Mouse (Mus musculus) retina, postnatal 7 days (tissue): ENCODE measurements around the gene Swt1.
"Not testable (repeated sequence)": the region's sequence is repeated elsewhere in the genome, so short reads cannot be mapped to it uniquely, and the experiment has no call there.

Experiments
- DNase-seq: peaks from one replicate; pipeline ENCODE4 v3.0.0-alpha.2; 2012; ENCODE audit warnings: low read depth, low spot score

Gene Swt1

DNA sequence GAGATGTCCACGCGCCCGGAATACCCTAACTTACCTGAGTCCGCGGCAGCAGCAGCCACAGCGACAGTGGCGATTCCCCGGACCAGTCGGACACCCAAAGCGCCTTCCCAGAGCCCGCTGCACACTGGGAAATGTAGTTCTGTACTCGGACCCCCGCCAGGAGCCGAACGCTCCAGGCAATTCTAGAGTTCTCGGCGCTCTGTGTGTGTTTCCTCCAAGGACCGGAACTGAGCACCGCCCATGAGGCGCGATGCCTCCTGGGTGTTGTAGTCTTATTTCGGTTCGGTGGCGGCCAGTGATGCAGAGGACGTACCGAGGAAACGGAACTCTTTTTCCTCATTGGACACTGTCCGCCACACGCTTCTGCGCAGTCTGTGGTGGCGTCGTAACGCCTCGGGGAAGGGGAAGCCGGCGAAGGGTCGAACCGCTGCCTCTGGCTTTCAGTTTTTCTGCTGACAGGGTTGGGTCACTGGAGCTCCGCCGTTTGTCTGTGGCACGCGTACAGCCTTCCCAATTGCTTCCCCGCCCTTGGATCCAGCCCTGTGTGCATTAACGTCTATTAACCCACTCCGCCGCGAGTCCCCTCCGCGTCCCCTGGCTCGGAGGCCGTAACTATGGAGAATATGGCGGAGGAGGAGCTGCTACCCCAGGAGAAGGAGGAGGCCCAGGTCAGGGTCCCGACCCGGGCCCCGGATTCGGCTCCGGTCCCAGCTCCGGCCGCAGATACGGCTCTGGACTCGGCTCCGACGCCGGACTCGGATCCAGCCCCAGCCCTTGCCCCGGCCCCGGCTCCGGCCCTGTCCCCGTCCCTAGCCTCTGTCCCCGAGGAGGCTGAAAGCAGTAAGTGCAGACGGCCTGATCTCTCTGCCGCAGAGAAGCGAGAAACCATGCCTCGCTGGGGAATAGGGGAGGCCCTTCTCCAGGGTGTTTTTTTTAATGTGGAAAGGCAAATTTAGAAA, at the start of gene Swt1, which contains the start of gene Trmt1l:
TSS of gene Swt1 (minus strand) at position 193 of the 959 bp plus-strand sequence.
TSS of gene Trmt1l (plus strand) at position 280 of the 959 bp plus-strand sequence.
- DNase-seq: peak; percentile 97

DNA sequence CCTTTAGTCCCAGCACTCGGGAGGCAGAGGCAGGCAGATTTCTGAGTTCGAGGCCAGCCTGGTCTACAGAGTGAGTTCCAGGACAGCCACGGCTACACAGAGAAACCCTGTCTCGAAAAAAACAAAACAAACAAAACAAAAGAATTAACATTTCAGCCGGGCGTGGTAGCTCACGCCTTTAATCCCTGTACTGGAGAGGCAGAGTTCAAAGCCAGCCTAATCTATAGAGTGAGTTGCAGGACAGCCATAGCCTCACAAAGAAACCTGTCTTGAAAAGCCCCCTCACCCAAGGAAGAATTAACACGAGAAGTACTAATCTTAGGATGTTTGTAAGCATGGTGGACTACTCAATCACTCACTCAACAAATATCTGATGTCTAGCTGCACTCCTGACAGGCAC, 44.1 kb upstream of the Swt1 start:
- DNase-seq: not testable (repeated sequence)

DNA sequence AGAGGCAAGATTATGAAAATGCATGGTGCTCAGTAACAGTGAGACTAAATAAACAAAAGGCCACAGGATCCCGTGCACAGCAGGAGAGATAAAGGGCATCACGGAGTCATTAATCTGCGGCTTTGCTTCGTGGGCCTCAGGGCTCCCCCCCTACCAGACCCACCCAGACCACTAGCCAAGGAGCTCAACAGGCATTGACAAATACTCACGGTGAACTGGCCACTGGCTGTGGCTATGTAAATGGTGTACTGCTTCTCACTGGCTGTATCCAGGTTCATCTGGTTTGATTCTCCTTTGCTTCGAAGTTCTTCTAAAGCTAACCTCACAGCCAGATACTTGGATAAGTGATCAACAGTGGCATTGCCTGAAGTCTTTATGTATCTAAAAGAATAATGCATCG, 43.2 kb upstream of the Swt1 start:
- DNase-seq: no peak

DNA sequence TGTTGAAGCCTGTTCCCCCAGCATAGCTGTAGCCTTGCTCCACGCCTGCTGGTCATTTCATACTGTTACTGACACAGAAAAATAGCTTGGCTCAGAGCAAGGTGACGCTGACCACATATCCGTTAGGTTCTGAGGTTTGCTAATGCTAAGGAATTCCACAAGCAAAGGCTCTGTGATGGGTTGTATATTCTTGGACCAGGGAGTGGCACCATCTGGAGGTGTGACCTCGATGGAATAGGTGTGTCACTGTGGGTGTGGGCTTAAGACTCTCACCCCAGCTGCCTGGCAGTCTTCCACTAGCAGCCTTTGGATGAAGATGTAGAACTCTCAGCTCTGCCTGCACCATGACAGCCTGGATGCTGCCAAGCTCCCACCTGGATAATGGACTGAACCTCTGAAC, 38.3 kb upstream of the Swt1 start:
- DNase-seq: no peak

DNA sequence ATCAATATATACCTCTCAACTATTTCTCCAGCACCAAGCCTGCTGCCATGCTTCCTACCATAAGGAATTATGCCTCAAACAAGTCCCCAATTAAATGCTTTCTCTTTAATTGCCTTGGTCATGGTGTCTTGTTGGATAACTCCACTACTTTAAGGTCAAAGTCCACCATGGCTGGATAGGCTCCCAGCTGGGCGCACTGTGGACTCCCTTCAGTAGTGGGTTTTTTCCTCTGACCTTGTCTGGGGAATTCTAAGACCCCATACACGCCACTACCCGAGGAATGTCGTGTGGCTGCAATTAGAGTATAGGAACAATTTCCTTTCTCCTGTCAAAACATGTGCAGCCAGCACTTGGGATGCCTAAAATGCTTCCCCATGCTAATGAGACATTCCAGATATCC, 36.7 kb upstream of the Swt1 start:
- DNase-seq: no peak

DNA sequence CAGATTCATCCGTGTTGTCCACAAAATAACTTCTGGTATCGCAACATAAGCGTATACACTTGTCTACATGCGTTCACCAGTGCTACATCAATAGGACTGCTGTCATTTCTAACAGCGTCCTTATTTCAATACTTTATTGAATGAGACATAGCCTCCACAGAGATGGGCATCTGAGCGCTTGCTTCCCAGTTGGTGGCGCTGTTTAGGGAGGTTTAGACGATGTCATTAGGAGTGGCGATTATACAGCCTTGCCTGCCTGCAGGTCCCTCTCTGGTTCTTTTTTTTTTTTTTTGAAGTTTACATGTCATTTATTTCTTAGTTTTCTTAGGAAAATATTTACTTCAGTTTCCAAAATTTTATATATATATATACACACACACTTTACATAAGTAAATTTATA, 33.0 kb upstream of the Swt1 start:
- DNase-seq: no peak

DNA sequence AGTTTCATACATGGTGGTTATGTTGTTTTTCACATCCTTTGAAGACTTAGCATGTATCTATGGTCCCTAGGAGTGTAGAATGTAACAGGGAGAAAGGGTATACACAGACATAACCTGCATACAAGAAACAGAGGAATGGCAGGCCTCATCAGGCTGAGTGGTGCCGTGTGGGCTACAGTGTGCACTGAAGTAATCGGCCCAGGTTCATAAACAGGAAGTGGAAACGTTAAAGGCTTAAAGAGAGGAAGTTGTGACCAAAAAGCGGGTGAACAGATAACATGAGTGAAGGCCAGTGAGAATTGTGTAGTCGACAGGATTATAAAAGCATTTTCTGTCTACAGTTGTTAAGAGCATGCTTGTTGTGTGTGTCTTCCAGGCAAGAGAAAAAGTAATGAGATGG, 28.8 kb upstream of the Swt1 start:
- DNase-seq: no peak

DNA sequence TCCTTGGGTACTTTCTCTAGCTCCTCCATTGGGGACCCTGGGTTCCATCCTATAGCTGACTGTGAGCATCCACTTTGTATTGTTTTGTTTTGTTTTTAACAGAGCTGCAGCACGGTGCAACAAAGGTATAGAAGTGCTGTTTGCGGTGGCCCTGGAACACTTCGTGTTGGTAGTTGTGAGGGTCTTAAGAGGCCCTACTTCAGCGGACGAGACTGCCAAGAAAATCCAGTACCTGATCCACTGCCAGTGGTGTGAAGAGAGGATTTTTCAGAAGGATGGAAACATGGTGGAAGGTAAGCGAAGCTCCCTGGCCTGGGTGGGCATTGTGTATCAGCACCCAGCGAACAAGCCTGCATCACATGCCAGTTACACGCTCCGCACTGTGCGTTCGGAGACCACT, 23.7 kb upstream of the Swt1 start:
- DNase-seq: no peak

DNA sequence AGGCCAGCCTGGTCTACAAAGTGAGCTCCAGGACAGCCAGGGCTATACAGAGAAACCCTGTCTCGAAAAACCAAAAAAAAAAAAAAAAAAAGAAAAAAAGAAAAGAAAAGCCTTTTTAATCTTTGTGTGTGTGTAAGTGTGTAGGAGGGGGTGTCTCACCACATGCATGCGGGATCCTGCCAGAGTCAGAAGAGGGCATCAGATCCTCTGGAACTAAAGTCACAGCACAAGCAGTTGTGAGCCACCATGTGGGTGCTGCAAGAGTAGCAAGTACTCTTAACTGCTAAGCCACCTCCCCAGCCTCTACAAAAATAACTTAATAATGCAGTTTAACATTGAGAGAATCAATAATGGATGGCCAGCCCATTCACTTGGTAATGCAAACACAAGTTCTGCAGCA, 22.6 kb upstream of the Swt1 start:
- DNase-seq: no peak

DNA sequence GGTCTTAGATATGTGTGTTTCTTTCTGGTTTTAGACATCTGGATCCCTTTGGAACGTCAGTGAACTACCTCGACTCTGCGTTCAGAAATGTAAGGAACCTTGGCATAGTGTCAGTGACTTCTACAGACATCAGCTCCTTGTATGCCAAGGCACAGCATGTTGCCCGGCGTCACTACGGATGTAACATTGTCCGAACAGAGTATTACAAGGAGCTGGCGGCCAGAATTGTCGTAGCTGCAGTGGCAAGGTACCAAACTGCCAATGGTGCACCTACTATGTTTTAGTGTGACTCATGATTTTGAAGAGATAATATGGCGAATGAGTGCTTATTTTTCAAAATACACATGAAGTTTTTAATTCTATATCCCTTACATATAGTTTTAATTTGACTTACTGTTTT, 21.6 kb upstream of the Swt1 start:
- no peak for DNase-seq

DNA sequence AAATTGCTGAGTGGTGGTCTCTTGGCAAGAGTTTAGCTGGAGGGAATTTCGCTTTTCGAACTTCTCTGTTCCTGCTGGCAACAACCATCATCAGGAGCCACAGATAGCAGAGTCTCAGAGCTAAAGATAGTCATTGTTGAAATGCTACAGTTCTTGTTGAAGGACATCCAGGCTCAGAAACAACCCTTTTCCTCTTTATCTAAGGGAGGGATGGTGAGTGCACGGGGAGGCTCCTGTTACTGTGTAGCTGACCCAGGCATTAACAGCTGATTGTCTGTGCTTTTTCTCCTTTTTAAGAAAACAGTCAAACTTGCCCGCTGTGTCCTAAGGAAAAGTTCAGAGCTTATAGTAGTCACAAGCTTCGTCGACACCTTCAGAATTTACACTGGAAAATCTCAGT, 7.2 kb upstream of the Swt1 start:
- DNase-seq: no peak

DNA sequence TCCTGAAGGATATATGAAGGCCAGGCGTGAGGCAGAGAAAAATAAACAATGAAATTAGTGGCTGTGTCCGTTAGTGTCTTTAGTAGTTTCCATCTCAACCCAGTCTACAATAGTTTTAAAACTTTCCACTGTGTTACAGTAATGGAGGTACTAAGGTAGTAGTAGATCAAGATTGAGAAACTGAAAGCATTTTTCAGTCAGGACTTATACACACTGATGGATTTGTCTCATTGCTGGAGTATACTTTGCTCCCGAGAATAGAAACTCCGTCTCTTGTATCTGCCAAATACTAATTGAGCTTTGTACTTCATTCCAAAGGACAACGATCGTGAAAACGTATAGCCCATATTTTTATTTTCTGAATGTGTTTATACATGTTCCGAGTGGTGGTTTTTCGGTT, 1.1 kb upstream of the Swt1 start:
- DNase-seq: no peak

DNA sequence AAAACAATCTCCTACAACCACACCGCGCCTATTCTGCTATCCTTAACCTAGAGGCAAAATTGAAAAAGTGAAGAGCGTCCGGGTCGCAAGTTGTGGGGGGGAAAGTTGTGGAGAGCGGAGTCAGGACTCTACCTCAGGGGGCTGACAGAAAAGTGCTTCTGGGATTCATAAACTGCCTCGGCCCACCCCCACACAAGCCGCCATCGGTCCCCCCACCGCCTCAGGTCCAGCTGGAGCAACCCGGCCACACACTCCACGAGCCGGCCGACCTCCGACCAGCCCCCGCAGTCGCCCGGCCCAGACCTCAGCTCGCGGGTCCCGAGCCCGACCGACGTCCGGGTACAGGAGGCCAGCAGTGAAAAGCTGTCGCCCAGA, 380 bp downstream of the Swt1 start:
- DNase-seq: no peak

DNA sequence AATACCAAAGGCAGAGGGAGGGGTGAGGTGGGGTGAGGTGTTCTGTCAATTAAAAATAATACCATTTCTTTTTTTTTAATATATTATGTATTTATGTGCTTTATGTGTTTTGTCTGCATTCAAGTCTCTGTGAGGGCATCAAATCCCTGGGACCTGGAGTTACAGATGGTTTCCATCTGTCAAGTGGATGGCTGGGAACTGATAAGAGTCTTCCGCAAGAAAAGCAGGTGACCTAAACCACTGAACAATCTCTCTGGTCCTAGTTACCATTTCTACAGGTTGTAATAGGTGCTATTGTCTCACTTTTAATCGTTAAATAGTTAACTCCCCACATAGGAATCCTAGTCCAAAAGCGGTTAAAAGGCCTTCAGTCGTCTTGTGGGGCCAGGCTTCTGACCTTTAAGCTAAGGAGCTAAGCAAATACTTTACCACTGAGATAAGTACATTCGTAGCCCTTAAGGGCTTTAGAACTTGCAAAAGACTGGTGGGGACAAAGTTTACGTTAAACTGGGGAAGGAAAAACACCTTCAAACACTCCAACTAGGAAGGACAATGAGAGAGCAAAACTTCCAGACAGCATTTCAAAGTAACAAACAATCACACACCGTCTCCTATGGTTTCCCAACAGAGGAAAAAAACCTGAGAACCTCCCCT, 1.2 kb downstream of the Swt1 start:
- DNase-seq: no peak

DNA sequence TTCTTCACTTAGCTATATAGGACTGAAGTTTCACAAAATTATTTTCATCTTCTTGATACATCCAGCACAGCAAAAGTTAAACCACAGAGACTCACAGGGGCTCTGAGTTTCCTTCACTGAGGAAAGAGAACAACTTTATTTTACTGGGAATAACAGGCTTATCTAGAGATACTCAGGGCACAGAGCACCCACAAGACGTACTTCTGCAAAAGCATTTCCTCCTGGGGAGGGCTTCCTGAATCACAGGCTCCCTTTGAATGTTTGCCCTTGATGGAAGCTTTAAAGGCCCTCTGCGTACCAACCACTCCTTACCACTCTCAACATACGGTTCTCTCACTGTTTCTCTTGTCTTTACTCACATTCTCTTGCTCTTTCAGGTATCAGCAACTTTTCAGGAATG, 6.1 kb downstream of the Swt1 start:
- no peak for DNase-seq

DNA sequence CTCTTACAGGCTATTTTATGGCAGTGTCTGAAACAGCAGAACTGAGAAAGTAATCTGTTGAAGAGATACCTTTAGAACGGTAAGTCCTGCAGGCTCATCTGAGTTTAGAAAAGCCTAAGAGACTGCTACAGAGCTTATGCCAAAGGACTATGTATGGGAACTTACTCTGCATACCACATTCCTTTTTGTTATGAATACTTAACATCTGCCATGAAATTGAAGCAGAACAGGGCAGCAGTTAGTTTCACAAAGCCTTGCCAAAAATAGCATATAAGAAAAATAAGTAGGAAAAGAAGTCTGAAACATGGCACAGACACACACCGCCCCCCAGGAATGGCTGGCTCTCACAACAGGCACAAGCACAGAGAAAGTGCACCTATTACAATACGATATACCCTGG, 18.4 kb downstream of the Swt1 start:
- no peak for DNase-seq

DNA sequence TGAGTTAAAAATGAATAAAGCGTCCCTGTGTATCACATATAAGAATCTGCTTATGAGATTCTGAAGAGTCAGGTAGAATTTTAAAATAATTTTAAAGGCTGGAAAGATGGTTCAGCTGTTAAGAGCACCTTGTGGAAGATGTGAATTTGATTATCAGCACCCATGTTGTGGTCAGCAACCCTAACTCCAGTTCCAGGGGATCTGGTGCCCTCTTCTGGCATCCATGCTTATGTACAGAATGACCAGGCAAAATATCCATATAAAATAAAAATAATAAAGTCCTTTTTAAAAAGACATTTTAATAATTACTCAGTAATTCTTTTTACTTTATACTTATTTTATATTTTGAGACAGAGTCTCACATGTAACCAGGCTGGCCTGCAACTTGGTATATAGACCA, 38.2 kb downstream of the Swt1 start:
- DNase-seq: peak; percentile 5

DNA sequence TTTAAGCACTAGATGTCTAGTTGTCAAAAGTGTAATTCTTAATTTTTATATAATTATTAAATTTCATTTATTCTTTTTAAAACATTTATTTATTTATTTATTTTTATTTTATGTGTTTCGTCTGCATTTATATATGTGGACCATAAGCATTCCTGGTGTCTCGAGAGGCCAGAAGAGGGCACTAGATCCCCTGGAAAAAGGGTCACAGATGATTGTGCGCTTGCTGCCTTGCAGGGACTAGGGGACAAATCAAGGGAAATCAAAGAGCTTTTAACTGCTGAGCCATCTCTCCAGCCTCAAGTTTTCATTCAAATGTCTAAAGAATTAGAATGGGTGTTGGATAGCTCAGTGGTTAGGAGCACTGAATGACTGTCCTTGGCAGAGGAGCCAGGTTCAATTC, 50.9 kb downstream of the Swt1 start:
- DNase-seq: no peak

DNA sequence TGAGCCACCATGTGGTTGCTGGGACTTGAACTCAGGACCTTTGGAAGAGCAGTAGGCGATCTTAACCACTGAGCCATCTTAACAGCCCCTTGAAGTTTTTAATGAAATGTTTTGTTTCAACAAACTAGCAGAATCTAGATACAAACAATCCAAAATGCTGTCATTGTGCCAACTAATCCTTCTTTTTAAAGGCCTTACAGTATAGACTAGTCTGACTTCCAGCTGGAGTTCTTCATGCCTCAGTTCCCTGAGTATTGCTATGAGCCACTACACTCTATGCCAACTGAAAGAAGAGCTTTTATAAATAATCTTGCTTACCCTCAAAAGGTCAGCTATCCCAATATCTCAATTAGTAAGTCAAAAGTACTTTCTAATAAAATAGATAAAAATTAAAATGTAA, 55.4 kb downstream of the Swt1 start:
- no peak for DNase-seq

DNA sequence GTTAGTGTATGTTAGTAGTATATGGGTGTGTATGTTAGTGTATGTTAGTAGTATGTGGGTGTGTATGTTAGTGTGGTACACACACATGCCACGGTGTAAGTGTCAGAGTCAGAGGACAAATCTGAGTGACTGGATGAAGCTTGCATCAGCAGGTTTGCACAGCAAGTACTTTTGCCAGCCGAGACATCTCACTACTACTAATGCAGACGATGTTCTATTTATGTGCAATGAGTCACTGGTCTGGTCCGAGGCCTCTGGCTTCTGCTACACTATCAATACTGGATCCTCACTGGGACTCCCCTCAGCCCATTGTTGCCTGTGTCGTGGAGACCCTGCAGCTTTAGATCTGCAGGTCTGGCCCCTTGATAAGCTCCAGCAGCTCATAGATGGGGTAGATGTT, 56.7 kb downstream of the Swt1 start:
- DNase-seq: no peak

DNA sequence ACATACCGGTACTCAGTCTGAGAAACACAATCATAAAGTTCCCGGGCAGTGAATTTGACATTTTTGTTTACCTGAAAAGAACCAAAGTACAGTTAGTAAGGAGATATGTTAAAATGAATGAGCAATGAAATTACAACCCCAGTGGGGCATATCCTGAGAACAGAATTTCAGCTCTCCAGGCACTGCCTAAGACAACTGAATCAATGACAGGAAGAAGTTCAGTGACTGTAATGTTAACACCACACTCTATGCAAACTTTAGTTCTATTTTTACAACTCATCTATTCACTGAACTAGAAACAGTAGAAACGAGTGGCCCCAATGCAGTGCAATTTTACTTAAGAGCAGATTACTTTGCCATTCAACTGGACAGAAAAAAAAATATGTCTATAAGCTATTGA, 57.7 kb downstream of the Swt1 start:
- no peak for DNase-seq

DNA sequence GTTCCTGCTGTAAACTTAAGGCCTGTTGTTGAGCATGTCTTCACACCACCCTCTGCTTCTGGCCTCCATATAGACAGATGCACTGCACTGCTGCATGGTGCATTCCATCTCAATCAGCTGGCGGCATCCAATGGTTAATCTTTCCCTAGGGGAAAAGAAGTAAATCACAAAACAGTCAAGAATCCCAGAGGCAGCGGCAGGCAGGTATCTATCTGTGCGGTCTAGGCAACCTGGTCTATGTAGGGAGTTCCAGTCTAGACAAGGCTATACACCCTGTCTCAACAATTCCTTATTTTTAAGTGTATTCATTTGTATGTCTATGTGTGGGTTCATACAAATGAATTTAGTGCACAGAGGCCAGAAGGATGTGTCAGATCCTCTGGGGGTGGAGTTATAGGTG, 59.8 kb downstream of the Swt1 start:
- no peak for DNase-seq

DNA sequence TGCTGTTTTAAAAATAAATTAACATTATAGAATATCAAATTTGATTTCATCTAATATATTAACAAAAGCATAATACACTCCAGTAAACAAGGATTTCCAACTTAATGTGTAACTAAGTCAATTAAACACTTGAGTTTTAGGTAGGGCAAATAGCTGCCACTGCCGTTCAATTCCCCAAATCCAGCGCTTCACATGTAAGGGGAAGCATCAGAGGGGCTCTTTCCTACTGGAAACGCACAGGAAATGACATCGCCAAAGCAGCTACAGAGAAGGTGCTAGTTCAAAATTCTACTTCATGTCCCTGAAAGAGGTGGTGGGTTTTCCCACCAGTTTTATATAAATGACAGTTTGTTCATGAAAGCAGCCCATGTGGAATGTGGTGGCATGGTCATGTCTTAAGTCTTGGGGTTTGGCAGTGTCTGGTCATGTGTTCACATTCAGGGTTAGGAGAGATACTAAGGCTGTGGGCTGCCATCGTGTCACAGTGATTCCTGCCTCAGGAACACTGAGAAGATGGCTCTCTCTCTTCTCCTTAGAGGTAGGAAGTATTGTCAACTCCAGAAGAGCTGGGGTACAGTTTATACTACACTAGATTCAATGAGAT, 60.4 kb downstream of the Swt1 start:
- no peak for DNase-seq
